ENCODE assay signal across 7 mouse cellular contexts in the genomic region with DNA sequence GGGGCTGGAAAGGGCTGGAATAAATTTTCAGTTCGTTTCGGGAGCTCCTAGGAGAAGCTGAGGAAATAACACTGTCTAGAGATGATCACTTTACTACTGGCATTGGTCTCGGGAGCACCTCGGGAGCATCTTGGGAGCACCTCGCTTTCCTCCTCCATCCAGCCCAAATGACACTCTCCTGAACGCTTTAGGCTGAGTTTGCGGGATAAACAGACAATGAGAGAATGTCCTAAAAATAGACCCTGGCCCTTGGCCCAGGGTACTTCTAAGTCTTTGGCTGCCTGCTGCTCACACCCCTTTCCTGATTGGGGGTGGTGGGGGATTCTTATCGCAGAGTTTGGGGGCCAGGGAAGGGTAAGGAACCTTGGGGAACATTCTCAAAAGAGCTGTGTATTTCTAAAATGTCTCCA. TPM values are rescaled to one million over a fixed set of nuclear protein-coding genes. Genes with fewer than 3 reads are reported as not detected.
DNase-seq lines count a peak whose midpoint lies in the region; ATAC-seq lines count a peak whose summit lies in the region.

No protein-coding gene starts in this region.

- under 1% methylated on average over 8 of the region's 8 CpGs for WGBS in lung, embryonic 15.5 days

- H3K27me3 ChIP-seq in lung, embryonic 15.5 days: no peaks in the 10 kb centered on the region

- DNase-seq in heart, adult 18-20 months: peak; percentile 84 to 85
- peak; percentile 38 for DNase-seq in kidney, adult 18-20 months
- DNase-seq in thymus, postnatal 36 days: no peak
- DNase-seq in cerebellum, adult 18-20 months: no peak

- H3K4me3 ChIP-seq in brown adipose tissue, adult 24 weeks (ENCODE audit: insufficient read depth, low read depth, low read length): peak overlapping the region; percentile 89
- peak overlapping the region; percentile 82 for H3K4me3 ChIP-seq in lung, embryonic 15.5 days

- H3K4me2 ChIP-seq in lung, embryonic 15.5 days: peak overlapping the region; percentile 84

- no peaks in the 10 kb centered on the region for H3K36me3 ChIP-seq in lung, embryonic 15.5 days

- H3K4me1 ChIP-seq in brown adipose tissue, adult 24 weeks (ENCODE audit: control insufficient read depth, insufficient read depth, insufficient read length, low read length): peaks cover 5% of the 10 kb centered on the region
- H3K4me1 ChIP-seq in lung, embryonic 15.5 days: peaks cover 33% of the 10 kb centered on the region

- no peaks in the 10 kb centered on the region for H3K9me3 ChIP-seq in lung, embryonic 15.5 days

- ATAC-seq in lung, embryonic 15.5 days (ENCODE audit: borderline replicate concordance, extremely low read depth, low FRiP score, low TSS enrichment): peak; percentile 12; the same call in 1 of the 2 replicates
- ATAC-seq in frontal cortex, adult (ENCODE audit: low TSS enrichment): no peak

- H3K27ac ChIP-seq in brown adipose tissue, adult 24 weeks (replicated peaks; ENCODE audit: low read depth, low read length): peak overlapping the region; percentile 93
- peak overlapping the region; percentile 97 for H3K27ac ChIP-seq in lung, embryonic 15.5 days

- peak overlapping the region; percentile 83 for H3K9ac ChIP-seq in lung, embryonic 15.5 days

RNA-seq across cellular contexts. Expression of a gene that starts 0.9 kb away (rescaled TPM):
- 0.42 and 1.6 TPM in 2 replicates for polyA plus RNA-seq in brown adipose tissue, adult 24 weeks (2012; ENCODE audit: insufficient read depth, insufficient read length, missing spikeins)
- total RNA-seq in heart, adult 18-20 months (2021): 1 to 10 TPM; 8.9 to 9.2 TPM
- polyA plus RNA-seq in lung, embryonic 15.5 days (2015; fragmentation: Nextera tagmentation; extraction: Ambion mirVana): 17.0 and 18.0 TPM in 2 replicates

RNA-seq across cellular contexts. Expression of a gene that starts 0.9 kb away (rescaled TPM):
- not detected in 2 replicates for polyA plus RNA-seq in brown adipose tissue, adult 24 weeks (2012; ENCODE audit: insufficient read depth, insufficient read length, missing spikeins)
- total RNA-seq in heart, adult 18-20 months (2021): 1 to 10 TPM in 1 of 2 experiments, not detected in 1; 1.1 TPM
- 0.86 TPM in 2 replicates for polyA plus RNA-seq in lung, embryonic 15.5 days (2015; fragmentation: Nextera tagmentation; extraction: Ambion mirVana)

RNA-seq across cellular contexts. Expression of a gene that starts 17.5 kb away (rescaled TPM):
- not detected in 2 replicates for polyA plus RNA-seq in brown adipose tissue, adult 24 weeks (2012; ENCODE audit: insufficient read depth, insufficient read length, missing spikeins)
- 1 to 10 TPM; 2.0 to 2.6 TPM for total RNA-seq in heart, adult 18-20 months (2021)
- 0.11 and 0.32 TPM in 2 replicates for polyA plus RNA-seq in lung, embryonic 15.5 days (2015; fragmentation: Nextera tagmentation; extraction: Ambion mirVana)

RNA-seq across cellular contexts. Expression of a gene that starts 54.6 kb away (rescaled TPM):
- 6.9 and 8.8 TPM in 2 replicates for polyA plus RNA-seq in brown adipose tissue, adult 24 weeks (2012; ENCODE audit: insufficient read depth, insufficient read length, missing spikeins)
- 1 to 10 TPM; 2.0 to 2.6 TPM for total RNA-seq in heart, adult 18-20 months (2021)
- 0.84 and 1.1 TPM in 2 replicates for polyA plus RNA-seq in lung, embryonic 15.5 days (2015; fragmentation: Nextera tagmentation; extraction: Ambion mirVana)

Comparison
In these comparisons a context has a peak if more than half of its experiments do, and no peak if none do; other contexts are left out.
1. DNase-seq: peak in heart, adult 18-20 months (2 of 2) and kidney, adult 18-20 months (single experiment); none in thymus, postnatal 36 days (0 of 2) and cerebellum, adult 18-20 months (0 of 2).